Mouse (Mus musculus): ENCODE measurements around the gene Ampd2.

Ampd2 gene

DNA sequence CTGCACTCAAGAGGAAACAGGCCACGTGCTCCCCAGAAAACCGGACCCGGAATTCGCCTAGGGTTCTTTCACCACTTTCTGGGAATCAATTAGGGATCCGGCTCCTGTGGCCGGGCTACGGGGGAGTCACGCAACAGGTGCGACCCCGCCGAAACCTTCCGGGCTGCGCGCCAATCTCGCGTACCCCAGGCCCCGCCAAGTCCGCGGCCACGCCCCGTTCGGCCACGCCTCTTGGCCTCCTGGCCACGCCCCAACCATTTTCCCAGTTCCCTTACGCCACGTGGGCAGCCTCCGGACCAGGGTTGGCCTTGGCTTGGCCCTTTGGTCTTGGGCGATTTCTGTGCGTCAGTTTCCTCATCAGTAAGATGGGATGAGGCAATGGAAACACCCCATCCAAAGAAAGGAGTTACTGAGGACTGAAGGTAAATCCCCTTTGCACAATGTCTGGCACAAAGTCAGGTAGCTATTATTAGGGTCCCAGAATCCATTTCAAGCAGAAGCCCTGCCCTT, at the start of gene Ampd2:
TSS of gene Ampd2 (minus strand) at position 182 of the 510 bp plus-strand sequence.
- DNase-seq (ENCODE audit: low read depth): peak; percentile 74

- no peak for DNase-seq (ENCODE audit: low read depth)
Measured at GRCm38 (mm10) chr3:108134701-108135100, 48.2 kb upstream of the Ampd2 start.

DNA sequence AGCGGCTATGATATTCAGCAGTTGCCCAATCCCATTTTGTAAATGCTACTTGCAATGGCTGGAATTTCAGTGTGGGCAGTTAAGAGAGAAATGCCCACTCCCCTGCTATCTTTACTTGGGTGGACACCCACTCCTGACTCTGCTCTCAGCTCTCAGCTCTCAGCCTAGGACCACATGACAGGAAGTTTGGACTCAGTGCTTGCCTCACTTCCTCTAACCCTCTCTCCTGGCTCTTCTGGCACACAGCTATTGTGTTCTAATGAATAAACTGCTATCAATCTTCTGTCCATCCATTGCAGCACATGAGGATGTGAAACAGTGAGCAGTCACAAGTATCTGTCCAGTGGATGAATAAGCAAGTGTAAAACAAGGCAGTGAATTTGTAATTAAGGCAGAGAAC, 46.0 kb upstream of the Ampd2 start:
- DNase-seq (ENCODE audit: low read depth): no peak

DNA sequence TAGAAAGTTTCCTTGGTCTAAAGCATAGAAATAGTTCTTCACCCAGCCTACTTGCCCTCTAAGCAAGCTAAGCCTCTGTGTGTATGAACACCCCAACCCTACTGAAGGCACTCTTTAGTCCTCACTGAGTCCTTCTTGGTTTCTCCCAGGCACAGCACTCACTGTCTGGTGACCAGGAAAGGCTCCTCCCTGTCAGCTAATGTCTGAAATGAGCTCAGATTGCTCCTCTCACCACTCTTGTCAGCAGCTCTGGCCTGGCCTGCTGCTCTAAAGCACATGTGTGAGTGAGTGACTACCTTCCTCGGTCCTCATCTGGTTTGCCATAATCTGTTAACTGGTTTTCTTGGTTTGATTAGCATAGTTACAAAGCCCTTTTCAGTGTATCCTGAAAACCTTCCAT, 45.4 kb upstream of the Ampd2 start:
- no peak for DNase-seq (ENCODE audit: low read depth)

GRCm38 (mm10) chr3:108131216-108131615, 44.8 kb upstream of the Ampd2 start:
- DNase-seq (ENCODE audit: low read depth): no peak

- DNase-seq (ENCODE audit: low read depth): no peak
Measured at GRCm38 (mm10) chr3:108129804-108130203, 43.4 kb upstream of the Ampd2 start.

GRCm38 (mm10) chr3:108129367-108129766, 42.9 kb upstream of the Ampd2 start:
- no peak for DNase-seq (ENCODE audit: low read depth)

DNA sequence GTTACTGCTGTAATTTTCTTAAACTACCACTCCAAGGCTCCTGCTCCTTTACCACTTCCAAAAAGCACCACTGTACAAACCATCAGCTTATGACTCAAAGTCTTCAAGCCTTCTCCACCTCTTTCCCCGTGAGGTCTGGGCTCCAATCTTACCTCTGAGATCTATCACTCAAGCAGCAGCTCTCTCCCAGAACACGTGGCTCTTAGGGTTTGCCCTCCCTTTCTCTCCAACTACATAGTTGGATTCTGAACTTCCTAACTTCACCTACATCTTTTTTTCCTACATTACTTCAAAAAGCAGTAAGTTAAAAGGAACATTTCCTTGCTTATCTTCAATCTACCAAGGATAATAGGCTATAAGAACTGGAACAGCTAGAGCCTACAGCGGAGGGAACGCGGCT, 42.1 kb upstream of the Ampd2 start:
- DNase-seq (ENCODE audit: low read depth): no peak

- no peak for DNase-seq (ENCODE audit: low read depth)
Measured at GRCm38 (mm10) chr3:108126327-108126726, 39.9 kb upstream of the Ampd2 start.

GRCm38 (mm10) chr3:108124131-108124530, 37.7 kb upstream of the Ampd2 start:
- peak; percentile 58 for DNase-seq (ENCODE audit: low read depth)

GRCm38 (mm10) chr3:108123242-108123641, 36.8 kb upstream of the Ampd2 start:
- DNase-seq (ENCODE audit: low read depth): no peak

GRCm38 (mm10) chr3:108121101-108121500, 34.6 kb upstream of the Ampd2 start:
- DNase-seq (ENCODE audit: low read depth): no peak

DNA sequence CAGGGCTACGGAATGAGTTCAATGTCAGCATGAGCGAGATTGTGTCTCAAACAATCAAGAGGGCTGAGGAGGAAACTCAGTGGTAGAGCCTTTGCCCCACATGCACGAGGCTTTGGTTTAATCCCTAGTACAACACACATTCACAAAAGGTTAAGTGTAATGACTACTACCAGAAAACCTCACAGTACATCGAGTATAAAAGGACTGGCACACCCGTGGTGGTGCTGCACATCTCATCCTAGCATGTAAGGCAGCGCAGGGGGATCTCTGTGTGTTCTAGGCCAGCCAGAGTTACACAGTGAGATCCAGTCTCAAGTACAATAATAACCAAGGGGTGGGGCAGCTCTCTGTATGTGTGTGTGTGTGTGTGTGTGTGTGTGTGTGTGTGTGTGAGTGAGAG, 31.0 kb upstream of the Ampd2 start:
- no peak for DNase-seq (ENCODE audit: low read depth)

- DNase-seq (ENCODE audit: low read depth): no peak
Measured at GRCm38 (mm10) chr3:108113591-108114289, 27.3 kb upstream of the Ampd2 start.

DNA sequence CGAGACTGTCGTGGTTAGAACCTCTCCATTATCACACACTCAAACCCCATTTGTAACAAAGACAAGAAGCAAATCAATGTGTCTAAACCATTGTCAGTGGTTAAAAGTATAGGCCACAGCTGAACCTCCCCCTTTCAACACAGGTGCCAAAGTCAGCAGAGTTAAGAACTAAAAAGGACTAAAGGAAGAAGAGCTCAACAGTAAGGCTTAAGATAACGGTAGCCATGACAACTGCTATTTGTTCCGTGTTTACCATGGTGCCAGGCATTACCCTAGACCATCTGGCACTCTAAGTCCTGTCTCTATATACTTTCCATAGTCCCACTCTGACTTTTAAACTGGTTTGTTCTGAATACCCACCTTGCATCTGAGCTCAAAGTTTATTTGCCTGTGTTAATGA, 26.2 kb upstream of the Ampd2 start:
- no peak for DNase-seq (ENCODE audit: low read depth)

DNA sequence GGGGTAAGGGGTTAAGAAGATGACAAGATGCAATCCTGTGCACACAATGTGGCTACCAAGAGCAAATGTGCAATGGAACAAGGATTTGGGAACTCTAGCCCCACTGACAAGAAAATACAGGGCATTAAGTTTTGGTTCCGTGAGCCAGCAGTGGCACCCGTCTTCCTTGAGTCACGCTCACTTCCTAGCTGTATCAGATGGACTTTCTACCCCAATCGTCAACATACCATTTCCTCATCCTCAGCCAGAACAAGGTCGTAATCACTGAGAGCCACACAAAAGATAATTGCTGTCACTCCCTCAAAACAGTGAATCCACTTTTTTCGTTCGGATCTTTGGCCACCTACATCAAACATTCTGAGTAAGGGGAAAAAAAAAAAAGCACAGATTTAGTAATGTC, 25.8 kb upstream of the Ampd2 start:
- DNase-seq (ENCODE audit: low read depth): no peak

GRCm38 (mm10) chr3:108111320-108111719, 24.9 kb upstream of the Ampd2 start:
- no peak for DNase-seq (ENCODE audit: low read depth)

DNA sequence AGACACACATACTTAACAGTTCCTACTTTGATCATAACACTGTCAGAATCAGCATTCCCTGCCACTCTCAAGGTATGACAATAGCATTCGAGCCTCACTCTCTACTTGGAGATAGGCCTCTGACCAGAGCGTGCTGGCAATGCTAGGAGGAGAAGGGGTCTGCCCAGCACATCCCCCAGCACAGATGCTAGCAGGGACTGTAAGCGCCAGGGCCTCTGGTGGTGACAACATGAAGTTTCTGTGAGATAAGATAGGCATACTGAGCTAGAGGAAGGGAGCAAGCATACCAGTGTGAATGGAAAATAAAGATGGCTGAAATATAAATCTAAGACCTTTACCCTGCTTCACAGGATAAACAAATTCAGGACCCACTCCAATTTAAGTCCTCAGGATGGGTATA, 18.8 kb upstream of the Ampd2 start:
- no peak for DNase-seq (ENCODE audit: low read depth)

DNA sequence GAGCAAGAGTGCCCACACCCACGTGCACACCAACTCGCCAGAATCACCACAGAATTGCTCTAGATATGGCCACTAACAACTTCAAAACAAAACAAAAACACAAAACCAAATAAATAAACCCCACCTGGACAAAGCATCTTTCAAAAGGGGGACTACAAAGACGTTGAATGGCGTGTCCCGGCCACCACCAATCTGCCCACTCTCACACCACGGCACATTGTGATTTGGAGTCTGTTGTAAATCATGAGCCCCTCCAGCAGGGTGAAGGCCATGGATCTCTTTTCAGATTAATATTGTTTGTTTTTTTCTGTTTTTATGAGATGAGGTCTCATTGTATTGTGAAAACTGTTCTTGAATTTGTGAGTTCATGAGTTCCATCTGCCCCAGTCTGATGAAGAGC, 15.6 kb upstream of the Ampd2 start:
- DNase-seq (ENCODE audit: low read depth): no peak

- DNase-seq (ENCODE audit: low read depth): no peak
Measured at GRCm38 (mm10) chr3:108101594-108101993, 15.1 kb upstream of the Ampd2 start.

GRCm38 (mm10) chr3:108098316-108098715, 11.9 kb upstream of the Ampd2 start:
- no peak for DNase-seq (ENCODE audit: low read depth)

GRCm38 (mm10) chr3:108097656-108098055, 11.2 kb upstream of the Ampd2 start:
- no peak for DNase-seq (ENCODE audit: low read depth)

GRCm38 (mm10) chr3:108096726-108097125, 10.3 kb upstream of the Ampd2 start:
- DNase-seq (ENCODE audit: low read depth): no peak

GRCm38 (mm10) chr3:108096226-108096625, 9.8 kb upstream of the Ampd2 start:
- no peak for DNase-seq (ENCODE audit: low read depth)
